ENCODE assay signal across 1 mouse cellular context in the genomic region with DNA sequence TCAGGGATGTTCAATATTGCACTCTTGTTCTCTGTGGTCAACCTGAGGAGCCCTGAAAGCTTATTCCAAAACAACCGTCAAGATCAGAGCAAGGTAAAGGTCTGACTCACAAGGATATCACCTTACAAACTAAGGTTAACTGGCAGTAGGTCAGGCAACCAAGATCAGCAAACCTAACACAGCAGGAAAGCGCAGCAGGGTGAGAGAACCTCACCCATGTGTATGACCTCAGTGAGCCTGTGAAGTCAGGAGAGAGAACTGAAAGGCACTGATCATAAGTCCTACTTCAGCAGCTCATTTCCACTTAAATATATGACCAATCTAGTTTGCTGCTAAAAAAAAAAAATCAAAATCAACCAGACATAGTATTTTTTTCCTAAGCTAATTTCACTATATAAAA.
TF ChIP-seq lines count a peak whose summit lies in the region.

No protein-coding gene starts in this region.

TF ChIP-seq in CH12.LX, 34 proteins besides CTCF, POLR2A, EP300 and RAD21 (continued from another document):
- TF ChIP-seq BHLHE40 (IDR thresholded peaks at IDR 0.05; ENCODE audit: low read depth, low read length), result no peak
- TF ChIP-seq MYC (IDR thresholded peaks at IDR 0.05; ENCODE audit: low read depth, low read length), result no peak
- no peak for TF ChIP-seq MAFK (IDR thresholded peaks at IDR 0.05; ENCODE audit: insufficient replicate concordance, low read length)
- 0 out of 2 replicates have a peak, but pooled peaks have one; percentile 54 for TF ChIP-seq MAX (IDR thresholded peaks at IDR 0.05; ENCODE audit: low read length)
- no peak for TF ChIP-seq USF1 (IDR thresholded peaks at IDR 0.05; ENCODE audit: low read depth, low read length)
- TF ChIP-seq ZC3H11A (IDR thresholded peaks at IDR 0.05; ENCODE audit: low read depth, low read length), result no peak
- TF ChIP-seq E2F4 (IDR thresholded peaks at IDR 0.05; ENCODE audit: insufficient replicate concordance, low read depth, low read length), result no peak
- TF ChIP-seq JUN (IDR thresholded peaks at IDR 0.05; ENCODE audit: insufficient read depth, low read depth, low read length), result no peak
- no peak for TF ChIP-seq TCF12 (IDR thresholded peaks at IDR 0.05; ENCODE audit: low read depth, low read length)
- TF ChIP-seq JUND (conservative IDR thresholded peaks at IDR 0.05; ENCODE audit: low read depth, low read length), result no peak
- TF ChIP-seq RCOR1 (conservative IDR thresholded peaks at IDR 0.05; ENCODE audit: low read depth, low read length), result no peak
- no peak for TF ChIP-seq NELFE (IDR thresholded peaks at IDR 0.05; ENCODE audit: low read depth, low read length)
- TF ChIP-seq HCFC1 (IDR thresholded peaks at IDR 0.05; ENCODE audit: low read depth, low read length), result no peak
- TF ChIP-seq ELF1 (IDR thresholded peaks at IDR 0.05; ENCODE audit: low read depth, low read length), result no peak
- TF ChIP-seq IRF4 (IDR thresholded peaks at IDR 0.05; ENCODE audit: low read depth, low read length), result peak; percentile 28; the same call in 1 of the 2 replicates
- 0 out of 2 replicates have a peak, but pooled peaks have one; percentile 8 for TF ChIP-seq ETS1 (conservative IDR thresholded peaks at IDR 0.05; ENCODE audit: low read depth, low read length)
- no peak for TF ChIP-seq SIN3A (IDR thresholded peaks at IDR 0.05; ENCODE audit: low read length)
- no peak for TF ChIP-seq GABPA (IDR thresholded peaks at IDR 0.05; ENCODE audit: insufficient replicate concordance, low read depth, low read length)
- no peak for TF ChIP-seq ZKSCAN1 (IDR thresholded peaks at IDR 0.05; ENCODE audit: borderline replicate concordance, low read depth, low read length)
- TF ChIP-seq ZMIZ1 (IDR thresholded peaks at IDR 0.05; ENCODE audit: low read depth, low read length), result no peak
- no peak for TF ChIP-seq CHD1 (IDR thresholded peaks at IDR 0.05; ENCODE audit: low read depth, low read length)
- TF ChIP-seq MAZ (IDR thresholded peaks at IDR 0.05; ENCODE audit: low read depth, low read length), result no peak
- TF ChIP-seq MEF2A (IDR thresholded peaks at IDR 0.05; ENCODE audit: borderline replicate concordance, low read depth, low read length), result no peak
- TF ChIP-seq SMC3 (IDR thresholded peaks at IDR 0.05; ENCODE audit: low read depth, low read length), result no peak; the same call in 1 of the 2 replicates
- TF ChIP-seq KAT2A (IDR thresholded peaks at IDR 0.05; ENCODE audit: insufficient replicate concordance, low read length), result no peak
- no peak; the same call in 1 of the 2 replicates for TF ChIP-seq ZNF384 (IDR thresholded peaks at IDR 0.05; ENCODE audit: low read depth, low read length)
- 0 out of 2 replicates have a peak, but pooled peaks have one; percentile 30 for TF ChIP-seq TBP (conservative IDR thresholded peaks at IDR 0.05; ENCODE audit: low read depth, low read length)
